Mouse (Mus musculus): ENCODE results near the gene Tmem168.

GRCm38 (mm10) chr6:13582075-13582474, 25.8 kb downstream of the Tmem168 start:
- TF ChIP-seq CTCF (IDR thresholded peaks at IDR 0.05) (no peak), EP300 (IDR thresholded peaks at IDR 0.05; ENCODE audit: insufficient read depth, low read depth, low read length) (no peak)
